Mouse (Mus musculus) C2C12 (cell line): ENCODE measurements around the gene Ifna14. TPM values are rescaled to one million over a fixed set of nuclear protein-coding genes. Genes with fewer than 3 reads are reported as not detected.
A peak's percentile ranks its signal among the peaks of the same experiment; 100 is the strongest.
"Not testable (repeated sequence)": the region's sequence is repeated elsewhere in the genome, so short reads cannot be mapped to it uniquely, and the experiment has no call there.

Experiments
- H3K27me3 ChIP-seq: one replicate; pipeline ENCODE4 v1.6.1; 2011; ENCODE audit not compliant: control insufficient read depth, insufficient read depth, insufficient read length
- H3K36me3 ChIP-seq: one replicate; pipeline ENCODE4 v1.6.1; 2011; ENCODE audit not compliant: control insufficient read depth, insufficient read depth
- H3K4me3 ChIP-seq: one replicate; pipeline ENCODE4 v1.5.1; 2011; ENCODE audit warnings: mild to moderate bottlenecking, control low read depth; ENCODE audit not compliant: poor library complexity, insufficient read depth, severe bottlenecking
- H3K79me2 ChIP-seq: one replicate; pipeline ENCODE4 v1.6.1; 2011; ENCODE audit not compliant: control insufficient read depth, insufficient read depth
- H3K79me3 ChIP-seq: one replicate; pipeline ENCODE4 v1.6.1; 2011; ENCODE audit warnings: low read depth, control low read depth
- H3ac ChIP-seq: one replicate; pipeline ENCODE3; 2011; ENCODE audit warnings: low read depth; ENCODE audit not compliant: control insufficient read depth, insufficient read length
- CEBPB ChIP-seq: IDR thresholded peaks from one replicate; pipeline ENCODE4 v1.6.1; 2011; ENCODE audit warnings: low read depth, mild to moderate bottlenecking, control low read depth, moderate library complexity
- CTCF ChIP-seq: IDR thresholded peaks from one replicate; pipeline ENCODE4 v1.5.1; 2011; ENCODE audit not compliant: control insufficient read depth, insufficient read depth, insufficient read length
- FOSL1 ChIP-seq: IDR thresholded peaks from one replicate; pipeline ENCODE4 v1.8.0; 2011; ENCODE audit warnings: mild to moderate bottlenecking, low read length; ENCODE audit not compliant: poor library complexity, insufficient read depth, severe bottlenecking
- MAX ChIP-seq: IDR thresholded peaks from one replicate; pipeline ENCODE4 v1.6.1; 2011; ENCODE audit warnings: mild to moderate bottlenecking, control low read depth
- MYOD1 ChIP-seq: IDR thresholded peaks from one replicate; pipeline ENCODE4 v1.6.1; 2011; ENCODE audit warnings: low read depth; ENCODE audit not compliant: control insufficient read depth, insufficient read length
- MYOG ChIP-seq: IDR thresholded peaks from one replicate; pipeline ENCODE4 v1.6.1; 2011; ENCODE audit not compliant: control insufficient read depth, insufficient read length; ENCODE audit errors: extremely low read depth
- USF1 ChIP-seq: IDR thresholded peaks from one replicate; pipeline ENCODE4 v1.6.1; 2011; ENCODE audit warnings: low read depth, mild to moderate bottlenecking, control low read depth, moderate library complexity
- long read RNA-seq, 2 experiments: library from polyadenylated mRNA; unstranded; transcript quantifications; one replicate each; pipeline ENCODE4 v2.0.0; 2019 to 2020
- polyA plus RNA-seq: library from polyadenylated mRNA; unstranded; fragments of >200 nt; fragmentation: generic; extraction: Trizol; gene quantifications from one replicate; pipeline ENCODE4 v1.2.1, GENCODE M21; 2012; ENCODE audit warnings: missing spikeins

The Ifna14 gene
- polyA plus RNA-seq, result not detected
- long read RNA-seq, experiment 1, result 0 reads
- long read RNA-seq, experiment 2, result 0 reads

DNA sequence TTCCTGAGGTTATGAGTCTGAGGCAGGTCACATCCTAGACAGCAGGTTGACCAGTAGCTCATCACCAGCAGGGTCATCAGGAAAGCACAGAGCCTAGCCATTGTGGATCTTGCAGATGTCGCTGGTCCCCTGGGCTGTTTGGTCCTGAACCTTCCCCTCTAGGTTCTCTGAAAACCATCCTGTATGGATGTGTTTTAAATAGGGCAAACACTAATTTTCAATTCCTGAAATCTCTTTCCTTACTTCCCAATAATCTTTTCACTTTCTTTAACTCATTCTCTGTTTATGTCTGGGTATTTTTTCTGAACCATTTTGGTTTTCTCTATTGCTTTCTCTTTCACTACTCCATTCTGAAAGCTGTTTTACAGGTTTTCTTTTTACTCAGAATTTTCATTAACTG, at the start of gene Ifna14:
Gene Ifna14 (minus strand): TSS at position 101 of the 400 bp plus-strand sequence.
- H3K4me3 ChIP-seq, result no peak within 1 kb of the TSS
- no peaks in the 10 kb centered on the region for H3K79me3 ChIP-seq
- no peaks in the 10 kb centered on the region for H3K36me3 ChIP-seq
- no peaks in the 10 kb centered on the region for H3K79me2 ChIP-seq
- H3K27me3 ChIP-seq, result peaks cover 5% of the 10 kb centered on the region
- no peak for TF ChIP-seq CTCF
- TF ChIP-seq CEBPB, result no peak
- TF ChIP-seq MYOG, result no peak
- TF ChIP-seq MYOD1, result no peak
- TF ChIP-seq USF1, result no peak
- TF ChIP-seq MAX, result no peak
- TF ChIP-seq FOSL1, result no peak
- H3ac ChIP-seq, result no peak within 1 kb of the TSS

GRCm38 (mm10) chr4:88603276-88603675, 31.7 kb upstream of the Ifna14 start, which contains the start of gene Ifna12:
Gene Ifna12 (minus strand): TSS chr4:88603376.
- no peaks in the 10 kb centered on the region for H3K79me2 ChIP-seq
- no peak for TF ChIP-seq MYOD1
- no peak for TF ChIP-seq CEBPB
- no peak for TF ChIP-seq CTCF
- no peak for TF ChIP-seq MAX
- no peak for TF ChIP-seq MYOG
- no peak for TF ChIP-seq FOSL1
- TF ChIP-seq USF1, result no peak
- H3K79me3 ChIP-seq, result no peaks in the 10 kb centered on the region

GRCm38 (mm10) chr4:88592285-88592684, 20.7 kb upstream of the Ifna14 start, which contains the start of gene Ifna9:
Gene Ifna9 (minus strand): TSS chr4:88592385.
- Histone ChIP-seq H3K79me3 (no peaks in the 10 kb centered on the region), H3ac (no peak within 1 kb of the TSS), H3K79me2 (no peaks in the 10 kb centered on the region), H3K36me3 (no peaks in the 10 kb centered on the region), H3K27me3 (no peaks in the 10 kb centered on the region), H3K4me3 (no peak within 1 kb of the TSS)
- no peak for TF ChIP-seq MAX
- no peak for TF ChIP-seq USF1
- TF ChIP-seq MYOG, result no peak
- no peak for TF ChIP-seq CTCF
- TF ChIP-seq MYOD1, result no peak
- TF ChIP-seq FOSL1, result no peak
- TF ChIP-seq CEBPB, result no peak

More at GRCm38 (mm10) chr4:88603276-88603675, 31.7 kb upstream of the Ifna14 start, which contains the start of gene Ifna12:
- Histone ChIP-seq H3K27me3 (no peaks in the 10 kb centered on the region), H3ac (no peak within 1 kb of the TSS), H3K36me3 (no peaks in the 10 kb centered on the region), H3K4me3 (no peak within 1 kb of the TSS)

GRCm38 (mm10) chr4:88561791-88562190, 9.8 kb downstream of the Ifna14 start:
- TF ChIP-seq MAX, result no peak
- no peak for TF ChIP-seq MYOG
- TF ChIP-seq CEBPB, result no peak
- no peak for TF ChIP-seq USF1
- no peak for TF ChIP-seq CTCF
- TF ChIP-seq MYOD1, result no peak
- TF ChIP-seq FOSL1, result no peak
- no peak overlapping the region for H3K4me3 ChIP-seq
- no peaks in the 10 kb centered on the region for H3K79me2 ChIP-seq
- no peaks in the 10 kb centered on the region for H3K36me3 ChIP-seq
- H3ac ChIP-seq, result no peak overlapping the region
- no peaks in the 10 kb centered on the region for H3K27me3 ChIP-seq
- no peaks in the 10 kb centered on the region for H3K79me3 ChIP-seq

GRCm38 (mm10) chr4:88558145-88558544, 13.5 kb downstream of the Ifna14 start, which contains the start of gene Ifna15:
Gene Ifna15 (minus strand): TSS chr4:88558245.
- H3ac ChIP-seq, H3K36me3 ChIP-seq, H3K4me3 ChIP-seq, H3K79me3 ChIP-seq, H3K79me2 ChIP-seq, H3K27me3 ChIP-seq: not testable (repeated sequence)

GRCm38 (mm10) chr4:88550161-88550945, 21.2 kb downstream of the Ifna14 start:
- Histone ChIP-seq H3K27me3 (no peaks in the 10 kb centered on the region), H3K4me3 (peak overlapping the region; percentile 21)
- no peak for TF ChIP-seq FOSL1
- no peak for TF ChIP-seq MYOG
- peak; percentile 60 for TF ChIP-seq USF1
- no peak for TF ChIP-seq CEBPB
- TF ChIP-seq MYOD1, result no peak
- TF ChIP-seq MAX, result no peak
- TF ChIP-seq CTCF, result peak; percentile 93

More at GRCm38 (mm10) chr4:88550161-88550945, 21.2 kb downstream of the Ifna14 start:
- Histone ChIP-seq H3K36me3 (no peaks in the 10 kb centered on the region), H3K79me3 (no peaks in the 10 kb centered on the region), H3ac (peak overlapping the region; percentile 37), H3K79me2 (no peaks in the 10 kb centered on the region)
